Mouse (Mus musculus) lung, postnatal 0 days (tissue): ENCODE measurements around the gene Tax1bp3.

Experiments
- CTCF ChIP-seq: IDR thresholded peaks from 2 replicates; pipeline ENCODE4 v1.5.1; 2016; ENCODE audit warnings: antibody characterized with exemption, mild to moderate bottlenecking
- EP300 ChIP-seq: IDR thresholded peaks from 2 replicates; pipeline ENCODE4 v1.6.1; 2016; ENCODE audit warnings: antibody characterized with exemption, mild to moderate bottlenecking, control low read depth

- no peak for TF ChIP-seq CTCF
- TF ChIP-seq EP300 = no peak
Measured at GRCm38 (mm10) chr11:73220651-73221050, 43.8 kb downstream of the Tax1bp3 start.
